Mouse (Mus musculus) frontal cortex, adult (tissue): ENCODE measurements around the gene Dcaf1.

Source experiments
- ATAC-seq: cut with Nextera tagmentation; 2 replicates; pipeline ENCODE4 v1.9.2; 2017; ENCODE audit warnings: mild to moderate bottlenecking, moderate library complexity, mixed read lengths; ENCODE audit not compliant: low TSS enrichment

The Dcaf1 gene

DNA sequence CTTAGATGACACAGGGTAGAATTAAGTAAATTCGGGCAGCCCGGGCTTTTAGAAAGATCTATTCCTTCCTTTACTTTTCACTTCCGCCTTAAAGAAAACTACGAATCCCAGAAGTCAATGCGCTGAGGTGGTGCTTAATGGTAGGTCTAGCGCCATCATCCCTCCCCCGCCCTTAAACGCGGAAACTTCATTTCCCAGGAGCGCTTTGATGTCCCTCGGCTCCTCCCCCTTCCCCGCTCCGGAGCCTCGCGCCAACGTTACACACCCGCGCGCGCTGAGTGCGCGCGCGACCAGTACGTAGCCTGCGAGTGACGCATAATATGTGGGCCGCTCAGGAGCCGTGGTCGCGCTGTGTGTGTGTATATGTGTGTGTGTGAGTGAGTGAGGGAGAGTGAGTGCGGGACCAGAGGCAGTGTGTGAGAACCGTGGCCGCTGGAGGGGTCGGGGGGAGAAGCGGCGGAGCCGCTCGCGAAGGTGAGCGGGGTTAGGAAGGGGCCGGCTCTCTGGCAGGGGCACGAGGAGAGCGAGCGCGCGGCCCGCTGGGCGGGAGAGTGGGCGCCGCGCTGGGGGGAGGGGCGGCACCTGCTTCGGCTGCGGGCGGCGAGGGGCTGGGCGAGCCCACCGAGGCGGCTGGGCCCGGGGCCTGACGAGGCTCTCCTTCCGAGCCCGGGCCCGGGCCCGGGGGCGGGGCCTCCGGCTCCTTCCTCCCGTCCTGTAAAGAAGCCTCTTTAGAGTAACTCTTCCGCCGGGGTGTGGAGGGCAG is at the start of gene Dcaf1:
Dcaf1 (plus strand) TSS at position 257 of the 763 bp plus-strand sequence.
- peak; percentile 98 for ATAC-seq

- no peak for ATAC-seq
Measured at GRCm38 (mm10) chr9:106776116-106776515, 45.6 kb upstream of the Dcaf1 start.

DNA sequence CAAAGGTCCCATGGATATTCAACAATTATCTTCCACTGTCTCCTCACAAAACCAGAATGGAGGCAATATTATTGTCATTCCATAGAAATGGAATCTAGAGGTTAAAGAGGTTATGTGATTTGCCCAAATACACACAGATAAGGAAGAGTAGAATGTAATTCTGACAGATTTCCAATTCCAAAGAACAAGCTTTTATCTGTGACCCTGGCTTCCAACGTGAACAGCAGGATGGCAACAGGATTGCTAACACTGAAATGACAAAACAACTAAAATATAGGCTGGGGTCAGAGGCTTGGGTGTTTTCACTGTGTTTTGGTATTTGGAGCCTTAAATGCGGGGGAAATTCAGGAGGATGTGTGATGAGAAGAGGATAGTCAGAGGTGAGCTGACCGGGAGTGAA is 44.3 kb upstream of the Dcaf1 start:
- no peak for ATAC-seq

DNA sequence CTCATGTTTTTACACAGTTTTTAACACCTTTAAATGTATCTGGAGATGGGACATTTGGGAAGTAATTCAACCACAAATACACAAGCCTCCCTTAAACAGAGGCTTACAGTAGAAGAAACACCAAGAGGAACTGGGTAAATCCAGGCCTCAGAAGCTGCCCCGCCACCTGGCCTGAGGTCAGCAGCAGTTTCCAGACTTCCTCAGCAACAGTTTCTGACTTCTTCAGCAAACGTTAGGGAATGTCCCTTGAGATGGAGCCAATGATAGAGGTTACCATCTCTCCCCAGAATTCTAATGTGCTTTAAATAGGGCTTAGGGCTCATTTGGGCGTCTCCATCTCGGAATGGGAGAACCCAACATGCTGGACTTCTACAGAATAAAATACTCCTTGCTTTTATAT is 43.4 kb upstream of the Dcaf1 start:
- no peak for ATAC-seq

DNA sequence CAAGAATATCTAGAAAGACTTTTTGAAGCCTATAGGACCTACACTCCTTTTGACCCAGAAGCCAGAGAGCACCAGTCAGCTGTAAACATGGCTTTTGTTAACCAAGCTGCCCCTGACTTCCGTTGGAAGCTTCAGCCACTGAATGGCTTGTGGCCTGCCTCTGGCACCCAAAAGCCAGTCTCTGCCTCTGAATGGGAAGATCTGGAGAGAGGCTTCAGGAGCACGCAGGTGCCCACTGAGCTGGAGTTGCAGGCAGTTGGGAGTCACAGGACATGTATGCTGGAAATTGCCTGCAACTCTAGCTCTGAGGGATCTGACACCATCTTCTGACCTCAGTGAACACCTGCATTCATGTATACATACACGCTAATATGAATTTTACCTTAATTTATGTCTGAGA is 41.6 kb upstream of the Dcaf1 start:
- ATAC-seq: no peak

GRCm38 (mm10) chr9:106783554-106783953 is 38.1 kb upstream of the Dcaf1 start:
- ATAC-seq: no peak

- ATAC-seq: no peak
Measured at GRCm38 (mm10) chr9:106785206-106785605, 36.5 kb upstream of the Dcaf1 start.

DNA sequence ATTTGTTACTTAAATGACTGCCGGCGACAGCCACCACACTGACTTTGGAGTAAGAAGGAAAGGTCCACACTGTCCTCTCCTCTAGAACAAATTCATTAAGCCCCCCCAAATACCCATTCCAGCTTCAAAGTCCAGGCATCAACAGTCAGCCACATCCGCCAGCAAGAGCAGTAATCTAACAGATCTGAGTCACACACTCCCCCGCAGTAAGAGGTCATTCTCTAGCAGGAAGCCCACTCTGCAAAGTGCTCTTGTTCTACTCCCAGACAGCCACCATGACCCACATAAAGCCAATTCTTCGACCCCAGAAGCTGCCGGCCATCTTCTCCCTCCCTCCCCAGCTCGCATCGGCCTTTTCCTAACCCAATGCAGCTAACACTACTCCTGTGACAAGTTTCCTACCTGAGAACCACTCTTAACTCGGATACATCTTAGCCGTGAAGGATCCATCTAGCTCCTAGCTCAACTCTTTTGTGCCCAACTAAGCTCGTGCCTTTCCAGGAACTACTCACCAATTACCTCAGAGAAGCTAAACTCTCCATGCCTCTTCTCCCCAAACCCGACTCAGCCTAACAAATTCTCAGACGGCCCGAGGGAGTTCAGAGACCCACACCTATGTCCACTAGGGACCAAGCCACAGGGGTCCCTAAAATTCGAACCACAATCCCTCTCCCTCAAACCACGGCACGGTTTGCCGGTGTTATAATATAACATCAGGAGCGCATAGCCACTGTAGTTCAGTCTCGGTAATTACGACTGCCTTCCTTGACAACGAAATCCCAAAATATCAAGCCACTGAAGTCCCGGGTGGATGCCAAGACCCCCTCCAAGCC is 33.5 kb upstream of the Dcaf1 start:
- ATAC-seq: peak; percentile 39; the same call in 1 of the 2 replicates

DNA sequence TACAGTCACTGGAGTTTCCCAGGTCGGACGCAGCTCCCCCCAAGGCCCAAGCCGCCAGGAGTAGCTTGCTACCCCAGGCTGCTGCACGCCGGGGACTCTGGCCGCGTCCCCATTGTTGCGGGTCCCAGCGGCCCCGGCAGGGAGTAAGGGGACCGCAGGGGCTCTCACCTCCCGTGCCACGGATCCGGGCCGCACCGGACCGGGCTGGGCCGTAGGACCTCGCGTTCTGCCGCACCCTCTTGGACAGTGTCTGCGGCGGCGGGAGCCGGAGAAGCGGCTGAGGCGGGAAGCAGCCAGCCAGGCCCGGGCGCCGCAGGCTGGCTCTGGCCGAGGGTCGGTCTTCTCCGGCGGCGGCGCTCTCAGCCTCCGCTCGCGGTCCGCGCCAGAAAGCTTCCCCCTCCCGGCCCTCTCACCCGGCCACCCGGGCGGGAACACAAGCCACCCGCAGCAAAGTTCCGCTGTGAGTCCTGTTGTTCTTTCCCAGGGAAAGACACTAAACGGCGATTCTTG is 32.8 kb upstream of the Dcaf1 start, which contains the start of gene Rad54l2:
Rad54l2 (minus strand) TSS at position 383 of the 510 bp plus-strand sequence.
- peak; percentile 95 for ATAC-seq

- no peak for ATAC-seq
Measured at GRCm38 (mm10) chr9:106789363-106789762, 32.3 kb upstream of the Dcaf1 start.

DNA sequence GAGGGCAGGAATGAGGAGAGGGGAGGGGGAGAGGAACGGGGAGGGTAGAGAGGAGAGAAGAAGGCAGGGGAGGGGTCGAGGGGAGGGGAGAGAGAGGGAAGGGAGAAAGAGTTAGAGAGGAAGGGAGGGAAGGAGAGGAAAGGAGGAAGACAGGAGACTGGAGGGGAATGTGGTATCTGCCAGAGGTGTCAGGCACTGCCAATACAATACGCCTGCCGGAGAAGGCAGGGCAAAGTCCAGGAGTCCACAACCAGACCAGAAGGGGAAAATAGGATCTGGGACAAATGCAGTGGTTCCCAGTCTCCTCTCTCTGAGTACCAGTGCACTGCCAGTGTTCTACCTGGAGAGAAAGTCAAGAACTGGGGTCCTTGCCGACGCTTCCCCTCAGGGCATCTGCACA is 30.8 kb upstream of the Dcaf1 start:
- no peak for ATAC-seq

DNA sequence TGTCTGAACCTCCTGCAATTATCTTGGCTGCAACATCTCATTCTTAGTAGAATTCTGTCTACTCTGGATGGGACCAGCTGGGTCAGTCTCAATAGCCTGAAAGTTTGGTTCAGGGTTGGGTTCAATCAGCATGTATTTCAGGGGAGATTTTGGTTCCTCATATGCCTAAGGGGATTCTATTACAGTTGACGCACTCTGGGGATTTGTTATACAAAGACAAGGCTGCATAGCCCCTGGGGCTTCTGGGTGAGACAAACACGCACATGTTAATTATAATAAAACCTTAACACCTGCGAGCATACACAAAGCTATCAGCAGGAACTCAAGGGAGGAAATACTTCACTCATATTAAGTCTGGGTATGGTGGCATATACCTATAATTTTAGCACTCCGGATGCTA is 15.2 kb upstream of the Dcaf1 start:
- no peak for ATAC-seq

DNA sequence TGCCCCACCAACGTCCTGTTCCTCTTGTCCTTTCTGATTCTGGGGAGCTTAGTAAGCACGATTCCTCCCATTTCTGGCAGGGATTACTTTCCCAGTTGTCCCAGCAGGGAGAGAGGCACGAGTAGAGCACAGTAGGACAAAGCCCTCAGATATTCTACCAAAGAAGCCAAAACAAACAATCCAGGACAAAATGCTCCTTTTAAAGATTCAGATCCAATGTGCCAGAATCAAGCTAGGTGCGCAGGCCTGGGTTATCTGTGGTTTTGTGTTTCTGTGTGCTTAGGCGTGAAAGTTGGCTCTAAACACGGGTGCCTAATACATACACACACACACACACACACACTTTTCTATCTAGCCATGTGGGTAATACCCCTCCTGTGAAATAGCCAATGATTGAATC is 3.5 kb upstream of the Dcaf1 start:
- ATAC-seq: no peak

DNA sequence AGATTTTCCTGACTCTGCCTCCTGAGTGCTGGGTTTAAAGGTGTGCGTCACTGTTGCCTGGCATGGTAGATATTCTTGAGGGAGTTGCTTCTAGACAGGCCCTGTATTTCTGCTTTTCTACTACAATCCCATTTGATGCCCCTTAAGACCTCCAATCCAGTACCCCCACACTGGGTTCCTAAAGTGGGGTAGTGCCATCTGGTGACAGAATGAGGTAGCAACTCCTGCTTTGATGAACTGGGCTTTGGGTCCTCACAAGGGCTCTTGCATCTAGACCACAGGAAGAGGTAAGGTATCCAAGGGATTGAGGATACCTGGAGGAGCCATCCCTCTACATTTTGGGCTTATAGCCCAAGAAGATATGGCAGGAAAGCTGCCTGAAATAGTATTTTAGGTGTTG is 2.5 kb upstream of the Dcaf1 start:
- ATAC-seq: no peak

GRCm38 (mm10) chr9:106821050-106821617 is 540 bp upstream of the Dcaf1 start:
- no peak for ATAC-seq

DNA sequence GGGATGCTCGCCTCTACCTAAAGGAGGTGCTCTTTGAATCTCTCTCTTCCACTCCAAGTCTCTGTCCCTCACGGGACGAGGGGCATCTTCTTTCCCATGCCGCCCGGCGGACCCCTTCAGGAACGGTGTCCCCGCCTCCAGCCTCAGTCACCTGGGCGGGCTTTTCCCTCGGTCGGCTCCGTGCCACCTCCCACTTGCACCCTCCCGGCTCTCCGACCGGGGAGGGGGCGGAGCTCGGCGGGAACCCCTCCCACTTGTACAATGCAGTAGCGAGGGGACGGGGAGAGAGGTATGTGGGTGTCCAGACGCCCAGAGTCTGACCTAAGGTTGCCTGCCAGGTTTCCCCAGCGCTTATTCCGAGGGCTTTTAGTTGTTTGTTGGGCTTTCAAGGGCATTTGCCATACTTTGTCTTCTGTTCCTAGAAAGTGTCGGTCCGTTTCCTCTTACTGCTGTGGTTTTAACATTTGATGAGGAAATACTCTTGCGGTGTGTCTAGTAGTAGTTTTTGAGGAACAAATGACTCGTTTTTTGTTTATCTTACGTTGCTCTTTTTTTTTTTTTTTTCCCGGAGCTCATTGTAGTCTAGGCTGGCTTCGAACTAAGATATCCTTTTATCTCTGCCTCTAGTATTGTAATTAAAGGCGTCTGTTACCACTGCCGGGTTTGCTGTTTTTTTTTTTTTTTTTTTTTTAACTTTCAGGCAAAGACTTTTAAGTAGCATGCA is 869 bp downstream of the Dcaf1 start:
- peak; percentile 55 for ATAC-seq

DNA sequence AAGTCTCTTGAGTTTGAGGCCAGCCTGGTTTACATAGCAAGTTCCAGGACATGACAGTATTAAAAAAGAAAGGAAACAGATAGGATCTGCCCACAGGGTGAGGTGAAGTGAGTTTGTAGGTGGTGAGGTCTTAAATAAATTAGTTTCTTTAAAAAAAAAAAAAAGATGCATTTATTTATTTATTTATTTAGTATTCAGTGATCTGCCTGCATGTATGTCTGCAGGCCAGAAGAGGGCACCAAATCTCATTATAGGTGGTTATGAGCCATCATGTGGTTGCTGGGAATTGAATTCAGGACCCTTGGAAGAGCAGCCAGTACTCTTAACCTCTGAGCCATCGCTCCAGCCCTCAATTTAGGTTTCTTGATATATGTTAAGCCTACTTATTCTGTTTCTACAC is 18.9 kb downstream of the Dcaf1 start:
- ATAC-seq: no peak

DNA sequence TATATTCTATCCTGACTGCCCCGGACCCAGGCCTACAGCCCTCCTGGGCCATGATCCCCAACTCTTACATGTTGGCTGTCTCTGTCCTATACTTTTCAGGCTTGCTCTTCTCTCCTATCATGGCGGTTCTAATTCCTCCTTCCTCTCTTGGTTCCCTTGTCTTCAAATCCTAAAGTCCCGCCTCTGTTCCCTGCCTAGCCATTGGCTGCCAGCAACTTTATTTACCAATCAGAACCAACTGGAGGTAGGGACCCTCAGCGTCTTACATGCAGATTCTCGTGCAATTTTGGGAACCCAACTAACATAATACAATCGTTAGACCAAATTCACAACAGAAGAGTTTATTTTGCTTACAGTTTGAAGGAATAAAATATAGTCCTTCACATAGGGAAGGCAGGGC is 21.1 kb downstream of the Dcaf1 start:
- no peak for ATAC-seq

GRCm38 (mm10) chr9:106856664-106857063 is 35.0 kb downstream of the Dcaf1 start:
- no peak for ATAC-seq

DNA sequence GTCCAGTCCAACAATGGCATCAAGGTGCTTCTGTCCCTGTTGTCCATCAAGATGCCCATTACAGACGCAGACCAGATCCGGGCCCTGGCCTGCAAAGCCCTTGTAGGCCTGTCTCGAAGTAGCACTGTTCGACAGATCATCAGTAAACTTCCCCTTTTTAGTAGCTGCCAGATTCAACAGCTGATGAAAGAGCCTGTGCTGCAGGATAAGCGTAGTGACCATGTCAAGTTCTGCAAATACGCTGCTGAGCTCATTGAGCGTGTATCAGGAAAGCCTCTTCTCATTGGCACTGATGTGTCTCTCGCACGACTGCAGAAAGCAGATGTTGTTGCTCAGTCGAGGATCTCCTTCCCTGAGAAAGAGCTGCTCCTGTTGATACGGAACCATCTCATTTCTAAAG is 36.4 kb downstream of the Dcaf1 start:
- ATAC-seq: no peak

DNA sequence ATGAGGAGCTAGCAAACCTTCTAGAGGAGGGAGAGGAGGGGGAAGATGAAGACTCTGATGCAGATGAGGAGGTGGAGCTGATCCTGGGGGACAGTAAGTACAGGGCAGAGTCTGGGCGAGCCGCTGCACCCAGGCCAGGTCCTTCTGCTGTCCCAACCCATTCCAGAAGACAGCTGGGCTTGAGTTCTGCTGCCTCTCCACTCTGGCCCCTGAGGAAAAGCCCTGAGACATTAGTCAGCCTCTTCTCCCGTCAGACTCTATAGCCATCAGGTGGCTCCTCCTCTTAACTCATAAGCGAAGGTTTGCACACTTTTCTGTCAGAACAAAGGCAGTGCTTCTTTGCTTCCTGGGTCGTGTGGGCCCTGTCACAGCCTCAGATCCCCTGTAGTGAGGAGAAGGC is 52.5 kb downstream of the Dcaf1 start:
- ATAC-seq: no peak

- ATAC-seq: no peak
Measured at GRCm38 (mm10) chr9:106876666-106877065, 55.0 kb downstream of the Dcaf1 start.
